Mouse (Mus musculus): ENCODE measurements around the gene Tyw1.
A peak's percentile ranks its signal among the peaks of the same experiment; 100 is the strongest.

Tyw1 gene

GRCm38 (mm10) chr5:130320485-130320884, 65.1 kb downstream of the Tyw1 start:
- DNase-seq = no peak

DNA sequence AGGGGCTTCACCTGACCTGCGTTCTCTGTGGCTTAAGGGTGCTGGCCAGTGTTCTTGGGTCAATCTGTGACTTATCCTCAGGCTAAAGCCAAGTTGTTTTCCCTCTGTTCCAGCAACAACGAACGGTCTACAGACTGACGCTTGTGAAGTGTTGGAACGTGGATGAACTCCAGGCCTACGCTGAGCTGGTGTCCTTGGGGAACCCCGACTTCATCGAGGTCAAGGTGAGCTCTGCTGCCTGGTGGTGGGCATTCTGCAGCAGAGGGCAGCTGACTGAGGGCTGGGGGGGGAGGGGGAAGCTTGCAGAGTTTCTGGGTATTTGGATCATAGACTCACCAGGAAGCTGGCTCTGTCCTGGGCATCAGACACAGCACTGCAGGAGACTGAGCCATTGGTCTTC, 70.1 kb downstream of the Tyw1 start:
- DNase-seq = no peak

- no peak for DNase-seq
Measured at GRCm38 (mm10) chr5:130327615-130328263, 72.3 kb downstream of the Tyw1 start.

DNA sequence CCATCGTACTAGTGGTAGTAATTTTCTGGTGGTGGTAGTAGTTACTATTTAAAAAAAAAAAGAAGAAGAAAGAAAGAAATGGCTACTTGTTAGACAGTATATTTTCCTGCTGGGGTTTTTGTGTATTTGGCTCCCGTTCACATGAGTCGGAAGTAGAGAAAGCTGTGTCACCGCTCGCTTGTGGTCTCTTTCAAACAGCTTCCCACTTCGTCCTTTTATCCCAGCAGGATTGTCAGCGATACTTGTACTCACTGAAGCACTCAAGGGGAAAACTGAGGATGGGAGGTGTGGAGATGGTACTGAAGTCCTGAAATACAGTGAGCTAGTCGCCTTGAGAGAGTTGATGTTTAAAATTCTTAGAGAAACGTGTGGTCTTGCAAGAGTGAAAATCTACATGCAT, 72.9 kb downstream of the Tyw1 start:
- no peak for DNase-seq

GRCm38 (mm10) chr5:130329889-130330288, 74.5 kb downstream of the Tyw1 start:
- DNase-seq = no peak

GRCm38 (mm10) chr5:130330801-130331200, 75.4 kb downstream of the Tyw1 start:
- no peak for DNase-seq

- DNase-seq = no peak
Measured at GRCm38 (mm10) chr5:130331206-130331605, 75.8 kb downstream of the Tyw1 start.

- no peak for DNase-seq
Measured at GRCm38 (mm10) chr5:130333566-130333965, 78.1 kb downstream of the Tyw1 start.

GRCm38 (mm10) chr5:130333971-130334370, 78.6 kb downstream of the Tyw1 start:
- no peak for DNase-seq

- no peak for DNase-seq
Measured at GRCm38 (mm10) chr5:130335462-130335861, 80.0 kb downstream of the Tyw1 start.

DNA sequence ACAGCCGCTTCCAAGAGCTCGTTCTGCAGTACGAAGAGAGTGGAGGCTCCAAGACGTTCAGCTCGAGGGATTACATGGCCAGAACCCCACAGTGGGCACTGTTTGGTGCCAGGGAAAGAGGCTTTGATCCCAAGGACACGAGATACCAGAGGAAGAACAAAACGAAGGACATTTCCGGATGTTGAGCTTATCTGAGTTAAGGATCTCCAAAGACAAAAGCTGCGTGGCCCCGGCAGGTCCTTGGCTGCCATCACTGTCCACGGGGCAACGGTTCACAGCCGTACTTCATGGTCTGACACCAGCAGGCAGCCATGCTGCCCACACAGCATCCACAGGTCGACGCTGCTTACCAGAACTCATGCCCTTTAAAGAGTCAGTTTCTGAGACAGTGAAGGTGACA, 85.2 kb downstream of the Tyw1 start:
- DNase-seq = no peak

DNA sequence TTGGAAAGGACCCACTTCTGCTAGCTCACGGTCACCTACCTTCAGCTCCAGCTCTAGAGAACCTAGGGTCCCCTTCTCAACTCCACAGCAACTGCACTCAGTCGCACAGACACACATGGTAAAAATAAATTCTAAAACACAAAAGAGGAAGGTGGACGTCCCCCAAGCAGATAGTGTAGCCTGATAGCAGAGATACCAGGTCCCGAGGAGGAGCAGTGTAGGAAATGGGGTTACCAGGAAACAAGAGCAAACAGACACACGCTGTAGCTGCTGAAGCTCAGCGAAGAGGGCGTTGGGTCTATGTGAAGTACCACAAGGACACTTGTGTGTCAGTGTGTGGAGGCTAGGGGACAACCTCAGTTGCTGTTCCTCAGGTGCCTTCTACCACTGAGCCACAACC, 89.6 kb downstream of the Tyw1 start:
- no peak for DNase-seq

- no peak for DNase-seq
Measured at GRCm38 (mm10) chr5:130345871-130346270, 90.5 kb downstream of the Tyw1 start.

GRCm38 (mm10) chr5:130355223-130355622, 99.8 kb downstream of the Tyw1 start:
- no peak for DNase-seq

DNA sequence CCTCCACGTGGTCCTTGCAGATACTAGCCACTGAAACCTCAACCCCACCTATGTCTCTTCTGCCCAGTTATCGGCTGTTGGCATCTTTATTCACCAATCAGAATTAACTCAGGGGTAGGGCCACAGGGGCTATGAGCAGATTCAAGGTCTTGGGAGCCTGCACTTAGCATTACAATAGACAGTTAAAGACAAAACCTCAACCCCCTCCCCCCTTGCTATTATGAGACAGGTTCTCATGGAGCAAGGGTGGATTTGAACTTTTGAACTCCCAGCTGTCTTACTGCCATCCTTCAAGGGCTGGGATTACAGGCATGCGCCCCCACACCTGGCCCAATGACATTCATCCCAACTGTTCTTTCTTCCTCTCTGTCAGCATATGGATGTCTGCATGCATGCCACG, 107.7 kb downstream of the Tyw1 start:
- no peak for DNase-seq

GRCm38 (mm10) chr5:130363773-130364172, 108.4 kb downstream of the Tyw1 start:
- DNase-seq = no peak

DNA sequence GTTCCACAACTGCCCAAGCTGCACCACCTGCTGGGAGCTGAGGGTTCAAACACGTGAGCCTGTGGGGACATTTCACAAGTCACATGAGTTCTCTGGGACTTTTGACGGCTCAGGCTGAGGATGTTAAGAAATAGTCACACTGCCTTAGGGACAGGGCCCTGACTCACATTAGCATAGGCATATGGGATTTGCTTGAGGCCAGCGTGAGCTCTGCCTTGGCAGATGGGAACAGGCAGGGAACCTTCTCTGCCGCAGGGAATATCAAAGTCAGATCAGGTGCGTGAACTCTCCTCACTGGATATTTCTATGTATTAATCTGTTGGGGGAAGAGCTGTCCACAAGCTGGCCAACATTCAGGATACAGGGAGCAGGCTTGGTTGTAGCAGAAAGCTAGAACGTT, 112.8 kb downstream of the Tyw1 start:
- DNase-seq = no peak

GRCm38 (mm10) chr5:130369237-130369636, 113.8 kb downstream of the Tyw1 start, which contains the start of gene Caln1:
Gene Caln1, plus strand, starts transcription at chr5:130369455.
- peak; percentile 34 for DNase-seq

GRCm38 (mm10) chr5:130375411-130375810, 120.0 kb downstream of the Tyw1 start:
- DNase-seq = no peak

DNA sequence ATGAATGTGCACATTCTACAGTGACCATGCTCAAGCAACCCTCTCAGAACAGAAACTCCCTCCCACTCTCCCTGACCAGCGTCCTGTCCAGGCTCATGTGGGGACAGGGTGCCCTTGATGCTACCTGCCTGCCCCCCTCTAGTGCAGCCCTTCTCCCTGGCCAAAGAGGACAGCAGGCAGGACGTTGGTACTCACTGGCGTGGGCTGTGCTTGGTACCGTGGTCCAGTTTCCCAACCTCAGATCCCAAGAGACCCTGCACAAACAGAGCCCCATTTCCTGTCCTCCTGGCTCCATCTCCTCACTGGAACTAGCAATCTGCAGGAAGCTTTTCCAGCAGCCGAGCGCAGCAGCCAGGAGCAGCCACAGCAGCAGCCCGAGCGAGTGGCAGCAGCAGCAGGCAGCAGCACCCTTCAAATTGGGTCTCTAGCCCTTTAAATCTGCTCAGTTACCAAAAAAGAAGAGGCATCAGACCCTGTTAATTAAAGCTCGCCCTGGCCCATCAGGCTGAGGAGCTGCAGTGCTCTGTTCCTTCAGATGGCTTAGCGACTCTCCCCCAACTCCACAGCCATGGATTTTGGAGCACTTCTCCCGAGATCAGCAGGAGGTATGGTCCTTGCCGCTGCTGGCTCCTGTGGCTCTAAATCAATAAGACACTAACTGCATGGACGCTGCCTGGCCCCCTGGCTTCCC, 128.9 kb downstream of the Tyw1 start, which contains the start of gene A330070K13Rik:
A330070K13Rik (minus strand) TSS at position 410 of the 691 bp plus-strand sequence.
- no peak for DNase-seq

DNA sequence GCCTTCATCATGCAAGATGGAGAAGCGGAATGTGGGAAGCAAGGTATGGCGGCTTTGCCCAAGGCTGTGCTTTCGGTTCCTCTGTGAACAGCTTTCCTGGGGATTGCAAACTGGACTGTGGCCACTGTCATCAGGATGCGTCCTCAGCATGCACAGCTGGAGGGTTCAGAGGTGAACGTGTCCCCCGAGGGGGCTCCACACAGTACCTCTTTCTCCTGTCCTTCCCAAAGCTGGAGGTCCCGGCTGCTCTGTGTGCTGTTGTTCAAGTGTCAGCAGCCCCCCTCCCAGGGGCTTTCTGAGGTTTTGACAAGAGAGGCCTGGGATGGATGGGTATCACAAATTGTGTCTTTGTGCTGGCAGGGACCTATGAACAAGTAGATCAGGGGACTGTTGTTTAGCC, 131.0 kb downstream of the Tyw1 start:
- DNase-seq = no peak

Measured in kidney, adult 18-20 months (tissue).